18 mouse cellular contexts compared by ENCODE assay signal in genomic region chr16:55470721-55471120, GRCm38 (mm10).
DNase-seq lines count a peak whose midpoint lies in the region; ATAC-seq and TF ChIP-seq lines count a peak whose summit lies in the region.
"Had no signal": no experiment of that assay in that cellular context is flagged by ENCODE, and none has a peak within 500 bp of the region (broad histone marks: within the 10 kb centered on the region; RNA-seq: fewer than 3 reads in every experiment).

No protein-coding gene starts in this region.

- no peak for DNase-seq in hindbrain, embryonic 14.5 days (ENCODE audit: low spot score)
- no peak for DNase-seq in hindbrain, postnatal 0 days (ENCODE audit: low spot score)
- DNase-seq in kidney, postnatal 0 days (ENCODE audit: low spot score), result peak; percentile 69
- no peak for DNase-seq in kidney, adult 11 months
- DNase-seq in neural tube, embryonic 10.5 days (ENCODE audit: extremely low spot score, low spot score), result no peak
- no peak for DNase-seq in spleen, adult 12 weeks (ENCODE audit: low spot score)
- DNase-seq: adrenal gland, postnatal 36 days; cerebellum, adult 18-20 months; cerebellum, postnatal 25 days; heart, postnatal 10 days; liver, postnatal 0 days; lung, postnatal 14 days had no signal

- H3K27ac ChIP-seq in hindbrain, embryonic 14.5 days, result no peak overlapping the region
- H3K27ac ChIP-seq in hindbrain, postnatal 0 days, result no peak overlapping the region
- H3K27ac ChIP-seq in kidney, postnatal 0 days, result no peak overlapping the region
- no peak overlapping the region for H3K27ac ChIP-seq in neural tube, embryonic 12.5 days
- H3K27ac ChIP-seq in stomach, embryonic 16.5 days (ENCODE audit: low read length), result no peak overlapping the region
- H3K27ac ChIP-seq: forebrain, embryonic 10.5 days; midbrain, embryonic 15.5 days had no signal

- no peak for TF ChIP-seq CTCF in hindbrain, postnatal 0 days (IDR thresholded peaks at IDR 0.05; ENCODE audit: low read depth)
- TF ChIP-seq CTCF in kidney, postnatal 0 days (IDR thresholded peaks at IDR 0.05; ENCODE audit: low read depth), result no peak

- no peaks in the 10 kb centered on the region for H3K36me3 ChIP-seq in hindbrain, embryonic 14.5 days (replicated peaks; ENCODE audit: control insufficient read depth, insufficient read depth)
- no peaks in the 10 kb centered on the region for H3K36me3 ChIP-seq in hindbrain, postnatal 0 days (ENCODE audit: insufficient read depth, low read length)
- H3K36me3 ChIP-seq in kidney, postnatal 0 days (ENCODE audit: insufficient read depth, low read length), result no peaks in the 10 kb centered on the region
- no peaks in the 10 kb centered on the region for H3K36me3 ChIP-seq in neural tube, embryonic 12.5 days
- no peaks in the 10 kb centered on the region for H3K36me3 ChIP-seq in stomach, embryonic 16.5 days (ENCODE audit: control insufficient read depth, insufficient read depth, low read length)
- H3K36me3 ChIP-seq: forebrain, embryonic 10.5 days; midbrain, embryonic 15.5 days had no signal

- no peak overlapping the region for H3K9ac ChIP-seq in hindbrain, embryonic 14.5 days
- H3K9ac ChIP-seq in hindbrain, postnatal 0 days (replicated peaks; ENCODE audit: low read length), result no peak overlapping the region
- no peak overlapping the region for H3K9ac ChIP-seq in kidney, postnatal 0 days (ENCODE audit: low read depth, low read length)
- no peak overlapping the region for H3K9ac ChIP-seq in neural tube, embryonic 12.5 days
- no peak overlapping the region; the same call in 1 of the 2 replicates for H3K9ac ChIP-seq in stomach, embryonic 16.5 days (ENCODE audit: low read length)
- H3K9ac ChIP-seq: liver, postnatal 0 days; midbrain, embryonic 15.5 days had no signal

- 49% methylated on average over 13 of the region's 13 CpGs for WGBS in hindbrain, embryonic 14.5 days
- WGBS in hindbrain, postnatal 0 days, result 59% methylated on average over 13 of the region's 13 CpGs
- 30% methylated on average over 13 of the region's 13 CpGs for WGBS in kidney, postnatal 0 days
- WGBS in neural tube, embryonic 12.5 days, result 45% methylated on average over 13 of the region's 13 CpGs
- WGBS in stomach, embryonic 16.5 days, result 38% methylated on average over 13 of the region's 13 CpGs

- no peaks in the 10 kb centered on the region for H3K9me3 ChIP-seq in hindbrain, embryonic 14.5 days (ENCODE audit: control insufficient read depth, low read length)
- H3K9me3 ChIP-seq in hindbrain, postnatal 0 days (ENCODE audit: low read length), result no peaks in the 10 kb centered on the region
- H3K9me3 ChIP-seq in kidney, postnatal 0 days (replicated peaks; ENCODE audit: low read length), result no peaks in the 10 kb centered on the region
- H3K9me3 ChIP-seq in neural tube, embryonic 12.5 days, result no peaks in the 10 kb centered on the region
- no peaks in the 10 kb centered on the region for H3K9me3 ChIP-seq in stomach, embryonic 16.5 days (replicated peaks; ENCODE audit: control insufficient read depth, low read length)
- H3K9me3 ChIP-seq: forebrain, embryonic 10.5 days; megakaryocyte, embryonic 14.5 days; midbrain, embryonic 15.5 days had no signal

- H3K4me1 ChIP-seq in hindbrain, embryonic 14.5 days (replicated peaks; ENCODE audit: control insufficient read depth, insufficient read depth, low read length), result no peaks in the 10 kb centered on the region
- H3K4me1 ChIP-seq in hindbrain, postnatal 0 days (ENCODE audit: insufficient read depth, low read length), result no peaks in the 10 kb centered on the region
- no peaks in the 10 kb centered on the region for H3K4me1 ChIP-seq in kidney, postnatal 0 days (replicated peaks; ENCODE audit: insufficient read depth, low read length)
- peaks cover 5% of the 10 kb centered on the region; the same call in 1 of the 2 replicates for H3K4me1 ChIP-seq in neural tube, embryonic 12.5 days
- H3K4me1 ChIP-seq in stomach, embryonic 16.5 days (ENCODE audit: control insufficient read depth, insufficient read depth, low read length), result peaks cover 2% of the 10 kb centered on the region; the same call in 1 of the 2 replicates
- H3K4me1 ChIP-seq: forebrain, embryonic 10.5 days; megakaryocyte, embryonic 14.5 days; midbrain, embryonic 15.5 days had no signal

- H3K4me2 ChIP-seq in hindbrain, embryonic 14.5 days (replicated peaks), result peak overlapping the region; percentile 11
- H3K4me2 ChIP-seq in hindbrain, postnatal 0 days (ENCODE audit: low read depth, low read length), result no peak overlapping the region
- H3K4me2 ChIP-seq in kidney, postnatal 0 days (ENCODE audit: low read length), result peak overlapping the region; percentile 10; the same call in 1 of the 2 replicates
- 0 out of 2 replicates have a peak overlapping the region, but pooled peaks have one; percentile 1 for H3K4me2 ChIP-seq in neural tube, embryonic 12.5 days (replicated peaks)
- H3K4me2 ChIP-seq in stomach, embryonic 16.5 days (ENCODE audit: low read depth, low read length), result peak overlapping the region; percentile 38; the same call in 1 of the 2 replicates
- H3K4me2 ChIP-seq: heart, embryonic 11.5 days; midbrain, embryonic 15.5 days had no signal

- H3K4me3 ChIP-seq in hindbrain, embryonic 14.5 days (replicated peaks; ENCODE audit: low read length), result no peak overlapping the region
- no peak overlapping the region for H3K4me3 ChIP-seq in hindbrain, postnatal 0 days (ENCODE audit: low read length)
- H3K4me3 ChIP-seq in kidney, postnatal 0 days (replicated peaks; ENCODE audit: low read depth, low read length), result no peak overlapping the region
- no peak overlapping the region for H3K4me3 ChIP-seq in neural tube, embryonic 12.5 days
- no peak overlapping the region for H3K4me3 ChIP-seq in stomach, embryonic 16.5 days (replicated peaks; ENCODE audit: low read length)
- H3K4me3 ChIP-seq: forebrain, embryonic 10.5 days; megakaryocyte, embryonic 14.5 days; midbrain, embryonic 15.5 days had no signal

- no peaks in the 10 kb centered on the region for H3K27me3 ChIP-seq in hindbrain, embryonic 14.5 days (ENCODE audit: control insufficient read depth, insufficient read depth, low read length)
- H3K27me3 ChIP-seq in hindbrain, postnatal 0 days (ENCODE audit: insufficient read depth, low read length), result no peaks in the 10 kb centered on the region
- H3K27me3 ChIP-seq in kidney, postnatal 0 days (ENCODE audit: insufficient read depth, low read length), result no peaks in the 10 kb centered on the region
- no peaks in the 10 kb centered on the region for H3K27me3 ChIP-seq in neural tube, embryonic 12.5 days (replicated peaks)
- H3K27me3 ChIP-seq in stomach, embryonic 16.5 days (ENCODE audit: control insufficient read depth, insufficient read depth, low read length), result no peaks in the 10 kb centered on the region
- H3K27me3 ChIP-seq: megakaryocyte, embryonic 14.5 days; midbrain, embryonic 15.5 days had no signal

- no peak for ATAC-seq in hindbrain, embryonic 14.5 days (ENCODE audit: low FRiP score)
- ATAC-seq in hindbrain, postnatal 0 days, result no peak
- no peak for ATAC-seq in kidney, postnatal 0 days (replicated peaks; ENCODE audit: low FRiP score, low read depth)
- 0 out of 2 replicates have a peak, but pooled peaks have one; percentile 22 for ATAC-seq in neural tube, embryonic 12.5 days (ENCODE audit: low FRiP score, low read depth)
- ATAC-seq in stomach, embryonic 16.5 days (ENCODE audit: insufficient read depth, low FRiP score), result no peak
- ATAC-seq: liver, postnatal 0 days; midbrain, embryonic 15.5 days had no signal
